Mouse (Mus musculus) CD8-positive naive resting alpha-beta T cell, adult 2 months (primary cell): Measurements from ENCODE around the gene Capn1.

Experiments
- DNase-seq, 2 experiments: peaks; one replicate each; pipeline ENCODE4 v3.0.0; 2022; ENCODE audit warnings: low read depth in 2 of 2, low spot score in 2 of 2

Gene Capn1

DNA sequence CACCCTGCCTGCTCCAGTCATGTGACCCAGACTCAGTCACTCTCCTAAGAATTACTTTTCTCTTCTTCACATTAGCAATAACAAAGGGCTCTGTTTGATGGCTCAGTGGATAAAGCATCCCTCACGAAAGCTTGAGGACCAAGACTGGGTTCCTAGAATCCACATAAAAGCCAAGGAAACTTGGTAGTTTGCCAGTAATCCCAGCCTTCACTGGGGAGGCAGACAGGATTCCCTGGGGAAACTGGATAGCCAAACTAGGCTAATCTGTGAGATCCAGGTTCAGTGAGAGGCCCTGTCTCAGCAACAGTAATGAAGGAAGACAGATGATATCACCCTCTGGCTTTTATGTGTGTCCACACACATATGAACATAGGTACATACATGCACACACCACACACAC, 24.8 kb downstream of the Capn1 start:
- DNase-seq, result no peak

- DNase-seq, result no peak
These were observed 25.7 kb downstream of the Capn1 start for GRCm38 (mm10) chr19:5990033-5990432.

DNA sequence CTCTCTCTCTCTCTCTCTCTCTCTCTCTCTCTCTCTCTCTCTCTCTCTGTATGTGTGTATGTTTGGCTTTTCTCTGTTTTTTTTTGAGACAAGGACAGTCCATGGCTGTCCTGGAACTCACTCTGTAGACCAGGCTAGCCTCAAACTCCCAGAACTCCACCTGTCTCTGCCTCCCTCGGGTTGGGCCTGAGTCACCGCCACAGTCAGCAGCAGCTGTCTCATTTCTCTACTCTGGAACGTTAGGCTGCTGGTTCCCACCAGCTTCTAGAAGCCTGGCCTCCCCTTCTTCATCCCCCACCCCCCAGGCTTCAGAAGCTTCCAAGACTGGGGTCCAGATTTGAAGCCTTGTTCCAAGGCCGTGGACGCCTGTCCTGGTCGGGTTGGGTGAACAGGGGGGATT, 26.1 kb downstream of the Capn1 start:
- no peak for DNase-seq

GRCm38 (mm10) chr19:5988815-5989452, 26.8 kb downstream of the Capn1 start:
- no peak for DNase-seq

DNA sequence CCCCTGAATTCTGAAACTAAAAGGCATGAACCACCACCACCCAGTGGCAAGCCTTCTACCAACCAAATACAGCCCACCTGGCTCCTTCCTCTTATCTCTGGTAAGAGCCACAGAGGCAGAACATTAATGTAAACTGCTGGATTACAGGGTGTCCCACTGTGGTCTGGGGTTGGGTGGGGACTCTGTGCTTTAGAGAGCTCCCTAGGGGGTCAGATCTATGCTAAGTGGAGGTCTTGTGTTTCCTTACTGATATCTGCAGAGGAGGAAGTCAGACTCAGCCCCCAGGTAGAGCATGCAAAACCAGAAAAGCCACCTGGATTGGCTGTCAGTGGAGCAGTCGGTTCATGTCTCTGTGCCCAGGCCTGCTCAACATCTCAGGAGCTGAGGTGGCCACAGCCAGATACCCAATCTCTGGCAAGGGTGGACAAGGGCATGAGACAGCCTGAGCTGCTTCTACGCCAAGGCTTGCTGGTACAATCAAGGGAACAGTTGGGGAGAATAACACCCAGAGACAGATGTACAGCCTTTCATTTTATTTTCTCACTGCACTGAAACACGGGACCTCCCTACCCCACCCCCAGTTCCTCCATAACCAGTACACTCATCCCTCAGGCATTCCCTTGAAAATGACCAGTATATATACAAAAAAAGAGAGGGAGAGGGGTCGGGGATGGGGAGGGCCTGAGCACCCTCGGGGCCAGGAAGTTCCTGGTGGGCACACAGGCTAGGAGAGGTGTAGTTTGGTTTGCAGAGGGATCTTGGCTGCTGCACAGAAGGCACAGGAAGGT, 27.5 kb downstream of the Capn1 start:
- DNase-seq, result no peak

DNA sequence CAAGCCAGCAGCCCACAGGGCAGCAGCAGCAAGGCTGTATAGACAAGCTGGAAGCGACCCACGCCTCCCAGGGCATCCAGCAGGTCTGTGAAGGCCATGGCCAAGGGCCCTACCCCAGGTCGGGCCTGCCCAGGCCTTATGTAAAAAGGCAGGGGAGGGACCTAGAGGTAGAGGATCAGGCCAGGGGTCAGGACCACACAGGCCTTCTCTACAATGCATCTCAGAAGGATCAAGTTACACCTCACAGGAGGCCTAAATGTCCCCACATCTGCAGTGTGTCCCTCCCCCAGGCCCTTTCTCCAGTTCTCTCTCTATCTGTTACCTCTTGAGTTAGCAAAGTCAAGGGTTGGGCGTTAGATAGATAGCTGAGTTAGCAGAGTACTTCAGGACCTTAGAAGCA, 29.7 kb downstream of the Capn1 start, which contains the start of gene Slc22a20:
Gene Slc22a20, minus strand, starts transcription at position 101 of the 400 bp plus-strand sequence.
- no peak for DNase-seq

DNA sequence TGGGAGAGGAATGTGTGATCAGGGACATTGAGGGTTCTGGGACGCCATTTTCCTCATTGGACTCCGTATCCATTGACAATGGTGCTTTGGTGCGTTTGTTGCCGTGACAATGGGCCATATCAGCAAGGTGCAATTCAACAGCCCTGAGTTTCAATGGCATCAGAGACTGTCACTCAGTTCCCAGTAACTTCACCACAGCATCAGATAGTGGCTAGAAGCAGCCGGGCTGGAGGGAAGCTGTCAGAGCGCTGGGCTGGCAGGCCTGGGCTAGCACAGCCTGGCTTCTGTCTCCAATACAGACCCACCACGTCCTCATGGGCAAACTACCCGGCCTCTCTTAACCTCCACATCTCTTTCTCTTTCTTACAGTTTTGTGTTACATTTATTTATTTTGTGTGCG, 35.2 kb downstream of the Capn1 start:
- DNase-seq, result no peak

DNA sequence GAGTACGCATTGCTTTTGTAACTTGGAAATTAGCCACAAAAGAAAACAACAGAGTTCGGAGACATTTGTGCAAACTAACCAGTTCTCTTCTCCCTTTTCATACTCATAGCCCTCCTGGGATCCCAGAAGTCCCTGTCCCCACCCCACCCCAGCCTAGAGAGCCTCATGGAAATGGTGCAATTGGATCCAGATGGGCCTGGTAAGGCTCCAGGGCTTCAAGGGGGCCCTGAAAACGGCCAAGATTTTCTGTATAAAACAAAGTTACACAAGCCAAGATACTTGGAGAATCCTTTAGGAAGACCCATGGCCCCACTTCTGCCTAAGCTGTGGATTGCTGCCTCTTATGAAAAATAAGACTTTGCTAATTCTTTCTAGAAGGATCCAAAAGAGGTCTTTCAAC, 38.0 kb downstream of the Capn1 start:
- DNase-seq, result no peak

- no peak for DNase-seq
These were observed 40.0 kb downstream of the Capn1 start for GRCm38 (mm10) chr19:5975676-5976075.

GRCm38 (mm10) chr19:5975112-5975511, 40.6 kb downstream of the Capn1 start:
- no peak for DNase-seq

DNA sequence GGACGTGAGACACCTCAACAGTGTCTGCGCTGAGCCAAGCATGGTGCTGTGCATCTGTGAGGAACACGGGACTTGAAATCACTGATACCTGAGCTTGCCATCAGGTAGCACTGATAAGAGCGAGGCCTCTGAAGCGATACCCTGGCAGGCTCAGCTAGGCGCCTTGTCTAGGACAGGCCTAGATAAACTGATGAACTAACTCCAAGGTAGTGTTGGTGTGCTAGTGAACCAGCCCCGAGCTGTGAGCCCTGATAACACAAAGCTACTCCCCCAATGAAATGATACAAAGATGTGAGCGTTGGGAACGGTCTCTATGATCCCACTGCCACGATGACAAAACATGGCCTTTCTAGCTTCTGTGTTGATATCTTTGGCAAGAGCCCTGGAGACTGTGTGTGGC, 48.0 kb downstream of the Capn1 start:
- DNase-seq, result no peak

DNA sequence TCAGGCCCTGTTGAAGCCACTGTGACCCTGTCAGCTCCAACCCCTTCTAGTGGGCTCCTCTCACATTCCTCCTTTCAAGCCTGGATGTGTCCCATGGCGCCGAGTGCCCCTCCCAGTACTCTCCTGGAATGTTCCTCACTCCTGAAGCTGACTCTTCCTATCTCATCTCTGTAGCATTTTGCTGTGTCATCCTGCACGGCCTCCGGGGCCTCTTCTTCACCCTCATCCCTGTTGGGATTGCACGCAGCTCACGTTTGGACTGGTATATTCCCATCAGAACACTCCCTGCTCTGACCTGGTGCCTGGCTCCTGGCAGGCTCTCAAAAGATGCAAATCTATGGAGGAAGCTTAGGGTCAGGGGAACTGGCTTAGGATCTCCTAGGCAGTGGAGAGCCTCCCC, 48.9 kb downstream of the Capn1 start:
- DNase-seq, result no peak

- DNase-seq, result no peak
These were observed 49.8 kb downstream of the Capn1 start for GRCm38 (mm10) chr19:5965910-5966309.

- peak; percentile 66 to 82 for DNase-seq
These were observed 50.4 kb downstream of the Capn1 start for GRCm38 (mm10) chr19:5965280-5965679.

DNA sequence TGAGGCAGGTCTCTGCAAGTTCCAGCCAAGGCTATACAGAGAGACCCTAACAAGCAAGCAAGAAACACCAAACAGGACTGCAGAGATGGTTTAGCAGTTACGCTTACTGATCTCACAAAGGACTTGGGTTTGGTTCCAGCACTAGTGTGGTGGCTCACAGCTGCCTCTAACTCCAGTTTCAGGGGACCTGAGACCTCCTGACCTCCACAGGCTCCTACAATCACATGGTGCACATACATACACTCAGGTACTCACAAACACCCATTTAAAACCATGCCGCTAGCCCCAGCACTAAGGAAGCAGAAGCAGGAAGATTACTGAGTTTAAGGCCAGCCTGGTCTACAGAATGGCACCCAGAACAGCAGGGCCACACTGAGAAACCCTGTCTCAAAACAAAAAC, 50.9 kb downstream of the Capn1 start:
- DNase-seq, result no peak

- DNase-seq, result peak; percentile 84 to 89
These were observed 51.7 kb downstream of the Capn1 start, which contains the start of gene Pola2 for GRCm38 (mm10) chr19:5963883-5964562. Gene Pola2 (minus strand): TSS chr19:5964202.

- no peak for DNase-seq
These were observed 53.0 kb downstream of the Capn1 start for GRCm38 (mm10) chr19:5962651-5963050.

DNA sequence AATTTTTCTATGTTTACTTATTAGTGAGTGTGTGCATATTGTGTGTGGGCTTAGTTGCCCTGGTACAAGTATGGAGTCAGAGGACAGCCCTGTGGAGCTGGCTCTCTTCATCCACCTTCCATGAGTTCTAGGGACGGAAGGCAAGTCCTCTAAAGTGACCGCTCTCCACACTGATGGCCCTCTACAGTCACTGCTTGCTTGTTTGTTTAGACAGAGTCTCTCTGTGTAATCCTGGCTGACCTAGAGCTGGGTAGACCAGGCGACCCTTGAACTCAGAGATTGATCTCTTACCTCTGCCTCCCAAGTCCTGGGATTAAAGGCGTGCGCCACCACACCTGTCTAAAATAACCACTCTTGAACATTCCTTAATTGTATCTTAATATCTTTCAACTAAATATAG, 58.3 kb downstream of the Capn1 start:
- no peak for DNase-seq

GRCm38 (mm10) chr19:5956685-5957084, 59.0 kb downstream of the Capn1 start:
- peak; percentile 60 to 76 for DNase-seq

- DNase-seq, result no peak
These were observed 59.7 kb downstream of the Capn1 start for GRCm38 (mm10) chr19:5955704-5956670.

DNA sequence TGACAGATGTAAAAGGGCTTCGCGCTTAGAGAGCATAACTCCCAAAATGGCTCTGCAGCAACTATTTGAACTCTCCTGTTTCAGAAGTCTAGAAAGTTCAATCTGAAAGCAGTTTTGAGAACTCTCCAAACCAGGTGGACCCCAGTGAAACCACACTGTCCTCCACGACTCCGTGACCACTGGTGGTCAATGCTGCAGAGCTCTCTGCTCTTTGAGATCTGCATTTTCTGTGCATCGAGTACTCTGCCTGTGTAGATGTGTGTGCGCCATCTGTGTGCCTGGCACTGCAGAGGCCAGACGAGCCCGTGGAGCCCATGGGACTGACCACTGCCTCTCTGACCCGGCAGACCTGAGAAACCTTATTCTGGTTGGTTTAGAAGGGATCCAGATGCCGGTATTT, 60.8 kb downstream of the Capn1 start:
- DNase-seq, result no peak
